Mouse (Mus musculus) right cerebral cortex, adult 18-20 months (tissue): ENCODE measurements at regions not wholly inside any gene's neighbourhood (a gene's known extent, or its start where the extent isn't known, plus 50 kb on each side); places are given as distances from the start of the nearest gene placed in this dataset.

Experiments used
- DNase-seq: peaks from one replicate; pipeline ENCODE4 v3.0.0; 2022; ENCODE audit warnings: mixed read lengths

DNA sequence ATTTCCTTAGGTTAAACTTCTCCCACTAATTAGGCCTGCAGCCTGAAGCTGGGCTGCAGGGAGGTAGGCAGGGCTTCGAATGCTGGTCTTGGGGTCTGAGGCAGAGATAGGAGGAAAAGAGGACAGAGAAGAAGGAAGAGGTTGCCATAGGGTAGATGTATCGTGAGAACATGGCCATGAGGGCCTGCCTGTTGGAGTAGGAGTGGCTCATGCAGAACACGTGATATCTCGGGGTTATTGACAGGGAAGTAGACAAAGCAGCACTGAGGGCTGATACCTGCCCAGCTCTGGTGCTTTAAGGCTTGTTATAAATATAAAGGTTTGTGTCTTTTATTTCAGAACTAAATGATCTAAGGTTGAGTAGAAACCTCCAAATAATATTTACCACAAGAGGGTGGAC is 628.9 kb downstream of the Zfp706 start:
- DNase-seq: no peak

DNA sequence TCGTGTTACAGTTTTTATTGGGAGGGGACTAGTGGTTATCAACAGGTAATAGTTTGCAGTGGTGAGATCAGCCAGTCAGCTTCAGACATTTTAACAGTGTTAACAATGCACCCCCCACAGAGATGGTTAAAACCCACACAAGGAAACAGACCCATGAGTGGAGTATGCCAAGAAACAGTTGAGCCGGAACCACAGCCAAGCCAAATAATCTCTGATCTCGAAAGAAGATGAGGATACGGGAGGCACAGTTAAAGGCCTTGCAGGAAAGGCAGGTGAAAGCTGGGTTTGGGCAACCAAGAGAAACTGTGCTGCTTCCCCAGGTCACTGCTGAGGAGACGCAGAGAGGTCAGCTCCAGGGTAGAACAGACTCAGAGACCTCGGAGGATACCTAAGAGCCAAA is 631.0 kb downstream of the Zfp706 start:
- no peak for DNase-seq

DNA sequence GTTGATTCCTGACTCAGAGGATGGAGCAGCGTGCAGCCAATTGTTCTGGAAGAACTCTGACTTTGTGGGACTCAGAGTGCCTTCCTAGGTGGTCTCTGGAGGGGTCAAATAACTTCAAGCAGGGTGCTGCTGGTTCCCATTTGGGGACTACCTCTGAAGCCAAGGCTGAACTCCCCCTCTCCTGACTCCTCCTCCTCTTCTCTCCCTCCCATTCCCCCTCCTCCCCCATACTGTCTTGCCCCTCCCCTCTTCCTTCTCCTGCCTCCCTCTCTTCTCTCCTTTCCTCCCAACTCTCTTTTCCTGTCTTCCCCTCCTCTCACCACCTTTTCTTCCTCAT is 632.1 kb downstream of the Zfp706 start:
- DNase-seq: no peak

DNA sequence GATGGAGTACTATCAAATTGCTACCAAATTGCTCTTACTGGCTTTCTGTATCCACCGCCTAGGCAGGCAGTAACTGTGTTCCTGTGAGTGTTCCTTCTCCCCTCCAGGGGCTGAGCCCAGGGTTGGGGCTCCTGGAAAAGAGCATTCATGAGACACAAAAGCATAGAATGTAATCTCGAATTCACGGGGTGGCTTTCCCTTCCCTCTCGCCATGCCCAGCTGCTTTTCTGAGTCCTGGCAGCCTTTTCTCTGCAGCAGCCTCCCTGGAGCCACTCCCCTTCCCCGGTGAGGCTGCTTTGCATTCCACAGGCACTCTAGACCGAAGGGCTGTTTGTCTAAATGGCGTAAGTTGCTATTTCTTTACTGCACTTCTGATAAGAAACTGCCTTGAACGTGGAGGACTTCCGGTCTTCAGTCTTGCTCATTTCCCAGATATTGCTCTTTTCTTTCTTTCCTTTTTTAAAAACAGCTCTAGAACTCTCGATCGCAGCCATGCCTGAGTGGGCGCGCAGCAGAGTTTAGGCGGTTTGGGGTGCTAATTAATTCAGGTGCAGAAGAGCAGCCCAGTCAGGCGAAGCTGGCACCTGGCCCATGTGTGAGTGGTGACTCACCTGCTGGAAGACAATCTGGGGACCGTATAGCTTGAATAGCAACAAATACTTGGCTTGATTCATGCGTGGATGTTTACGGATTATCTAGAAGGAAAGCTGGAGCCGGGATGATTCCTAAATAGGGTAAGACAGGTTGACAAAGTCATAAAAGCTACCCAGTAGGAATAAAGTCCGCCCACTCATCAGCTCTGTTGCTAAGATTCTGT is 632.6 kb downstream of the Zfp706 start:
- peak; percentile 94 for DNase-seq

DNA sequence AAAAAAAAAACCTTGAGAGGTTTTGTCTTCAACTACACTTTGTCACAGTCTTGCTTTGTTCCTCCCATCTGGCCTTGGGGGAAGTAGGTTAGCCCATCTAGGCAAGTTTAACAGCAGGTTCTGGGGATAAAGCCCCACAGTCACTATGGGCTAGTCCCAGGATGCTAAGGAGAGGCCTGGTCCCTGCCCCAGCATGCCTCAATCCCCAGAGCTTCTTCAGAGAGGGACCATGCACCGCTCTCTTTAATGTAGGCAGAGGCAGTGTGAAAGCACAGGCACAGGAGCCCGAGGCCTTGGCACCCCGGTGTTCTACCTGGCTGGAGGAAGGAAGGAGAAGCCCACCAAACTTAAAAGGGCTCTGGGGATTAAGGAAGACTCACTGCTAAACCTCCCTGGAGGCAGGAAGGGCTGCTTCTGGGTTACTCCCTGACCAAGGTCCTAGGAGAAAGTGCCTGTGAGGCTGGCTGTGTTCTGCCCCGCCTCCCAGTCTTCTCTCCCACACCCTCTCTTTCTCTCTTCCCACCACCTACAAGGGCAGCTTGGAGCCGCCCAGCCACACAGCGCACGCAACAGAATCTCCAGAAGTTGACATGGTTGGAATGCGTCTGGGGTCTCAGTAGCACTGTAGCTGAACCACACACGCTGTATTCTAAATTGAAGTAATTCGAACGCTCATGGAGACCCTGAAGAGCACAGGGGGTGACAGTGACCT is 633.5 kb downstream of the Zfp706 start:
- peak; percentile 45 for DNase-seq

DNA sequence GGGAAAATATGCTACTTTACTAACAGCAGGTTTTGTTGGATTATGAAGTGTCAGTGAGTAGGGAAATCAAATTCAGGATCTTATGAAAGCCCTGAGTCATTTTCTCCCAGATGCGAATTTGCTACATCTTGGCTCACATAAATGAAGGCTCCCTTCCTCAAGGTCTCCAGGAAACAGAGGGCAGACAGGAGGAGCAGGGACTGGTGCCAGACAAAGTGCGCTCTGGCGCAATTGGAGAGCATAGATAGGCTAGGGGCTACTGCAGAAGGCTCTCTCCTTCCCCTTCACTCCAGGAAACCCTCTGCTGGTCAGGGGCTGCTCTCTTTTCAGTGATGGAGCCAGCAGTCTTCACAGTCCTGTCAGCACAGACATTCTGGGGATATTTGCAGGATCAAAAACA is 634.1 kb downstream of the Zfp706 start:
- peak; percentile 17 for DNase-seq

DNA sequence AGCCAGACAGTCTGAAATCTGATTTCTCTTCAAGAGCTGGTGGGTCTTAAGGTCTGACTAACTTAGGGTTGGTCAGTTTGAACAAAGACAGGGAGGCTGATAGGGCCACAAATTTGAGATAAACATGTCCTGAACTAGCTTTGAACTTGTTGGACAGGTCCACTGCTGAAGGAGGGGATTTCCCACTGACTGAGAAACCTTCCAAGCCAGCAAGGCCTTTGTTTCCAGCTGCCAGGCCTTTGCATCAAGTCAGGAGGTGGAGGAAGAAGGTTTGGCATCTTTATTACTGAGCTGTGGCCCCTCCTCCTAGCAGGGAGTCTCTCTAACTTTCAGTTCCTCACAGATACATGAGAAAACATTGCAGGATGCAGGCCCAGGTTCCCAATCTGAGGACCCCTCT is 636.2 kb downstream of the Zfp706 start:
- no peak for DNase-seq

DNA sequence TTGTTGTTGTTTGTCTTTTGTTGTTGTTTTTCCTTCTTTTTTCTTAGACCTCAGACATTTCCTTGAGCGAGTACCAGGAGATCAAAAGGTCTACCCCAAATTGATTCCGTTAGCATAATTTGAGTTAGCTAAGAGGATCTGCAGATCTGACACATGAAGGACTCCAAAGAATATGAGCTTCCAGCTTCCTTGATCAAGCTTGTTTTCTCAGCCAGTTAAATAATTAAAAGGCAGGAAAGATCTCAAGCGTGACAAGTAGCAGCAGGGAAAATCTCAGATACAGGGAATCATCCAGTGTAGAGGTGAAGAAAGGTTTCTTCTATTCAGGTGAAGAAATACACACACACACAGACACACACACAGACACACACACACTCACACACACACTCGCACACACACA is 636.7 kb downstream of the Zfp706 start:
- no peak for DNase-seq

DNA sequence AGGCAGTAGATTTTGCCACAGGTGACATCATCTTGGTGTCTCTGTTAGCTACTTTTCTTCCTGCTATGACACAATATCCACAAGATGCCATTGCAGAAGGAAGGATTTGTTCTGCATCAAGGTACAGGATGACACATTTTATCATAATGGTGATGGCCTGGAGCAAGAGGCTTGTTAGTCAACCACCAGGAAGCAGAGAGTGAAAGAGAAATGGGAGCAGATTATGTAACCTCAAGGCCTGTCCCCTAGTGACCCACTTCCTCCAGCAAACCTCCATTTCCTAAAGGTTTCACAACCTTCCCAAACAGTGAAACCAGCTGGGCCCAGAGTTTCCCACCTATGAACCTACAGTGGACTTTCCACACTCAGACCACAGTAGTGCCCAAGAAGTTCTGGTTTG is 640.3 kb downstream of the Zfp706 start:
- DNase-seq: no peak

DNA sequence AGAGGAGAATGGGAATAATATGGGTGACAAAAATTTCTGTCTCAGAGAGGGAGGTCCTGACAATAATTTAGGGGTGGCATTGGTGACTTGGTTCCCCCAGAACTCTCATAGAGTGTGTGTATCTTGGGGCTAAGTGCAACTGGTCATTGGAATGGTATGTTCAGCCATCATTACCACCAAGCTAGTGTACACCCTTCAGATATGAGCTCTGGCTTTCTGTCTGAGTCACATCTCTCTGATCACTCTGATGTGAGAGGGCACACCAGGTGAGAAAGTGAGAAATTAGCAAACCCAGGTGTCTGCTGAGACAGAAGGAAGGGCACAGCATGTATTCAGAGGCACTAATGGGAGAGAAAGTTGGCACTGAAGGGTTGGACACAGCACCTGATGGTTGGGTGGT is 642.8 kb downstream of the Zfp706 start:
- no peak for DNase-seq

DNA sequence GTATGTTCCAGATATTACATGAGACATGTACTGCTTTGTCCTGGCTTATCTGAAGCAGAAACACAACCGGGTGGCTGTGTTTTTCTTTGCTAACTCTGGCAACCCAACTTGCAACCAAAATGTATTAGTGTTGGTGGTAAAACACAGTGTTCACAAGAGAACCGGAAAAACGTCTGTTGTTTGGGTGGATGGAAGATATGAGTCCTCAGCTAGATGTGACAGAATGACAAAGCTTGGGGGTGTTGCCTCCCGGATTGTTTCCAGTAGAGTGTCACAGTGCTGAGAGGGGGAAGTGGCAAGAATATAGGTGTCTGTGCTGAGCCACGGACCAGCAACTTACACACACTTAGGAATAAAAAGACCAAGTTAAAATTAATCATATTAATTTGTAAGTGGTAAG is 643.5 kb downstream of the Zfp706 start:
- DNase-seq: peak; percentile 24

DNA sequence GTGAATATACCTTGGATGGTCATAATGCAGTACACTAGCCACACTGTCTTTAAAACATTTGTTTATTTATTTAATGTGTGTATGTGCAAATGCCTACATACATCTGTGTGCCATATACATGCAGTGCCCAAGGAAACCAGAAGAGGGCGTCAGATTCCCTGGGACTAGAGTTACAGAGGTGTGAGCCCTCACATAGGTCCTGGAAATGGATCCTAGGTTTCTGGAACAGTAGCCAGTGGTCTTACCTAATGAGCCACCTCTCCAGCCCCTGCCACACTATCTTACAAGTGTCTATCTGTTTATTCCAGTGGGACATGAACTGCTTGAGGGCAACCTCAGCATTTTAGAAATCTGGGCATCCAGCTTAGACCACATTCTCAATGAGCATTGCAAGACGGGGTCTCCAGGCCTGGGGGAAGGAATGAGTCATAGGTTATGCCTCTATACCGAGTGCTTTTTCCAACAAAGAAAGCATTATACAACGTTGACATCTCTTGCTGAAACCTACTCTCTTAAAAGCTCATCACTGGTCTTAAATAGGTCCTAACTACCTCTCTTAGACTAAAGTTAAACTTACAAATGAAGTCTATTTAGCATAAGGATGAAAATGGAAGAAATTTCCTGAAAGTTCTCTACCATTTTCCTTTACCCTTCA is 644.5 kb downstream of the Zfp706 start:
- no peak for DNase-seq

DNA sequence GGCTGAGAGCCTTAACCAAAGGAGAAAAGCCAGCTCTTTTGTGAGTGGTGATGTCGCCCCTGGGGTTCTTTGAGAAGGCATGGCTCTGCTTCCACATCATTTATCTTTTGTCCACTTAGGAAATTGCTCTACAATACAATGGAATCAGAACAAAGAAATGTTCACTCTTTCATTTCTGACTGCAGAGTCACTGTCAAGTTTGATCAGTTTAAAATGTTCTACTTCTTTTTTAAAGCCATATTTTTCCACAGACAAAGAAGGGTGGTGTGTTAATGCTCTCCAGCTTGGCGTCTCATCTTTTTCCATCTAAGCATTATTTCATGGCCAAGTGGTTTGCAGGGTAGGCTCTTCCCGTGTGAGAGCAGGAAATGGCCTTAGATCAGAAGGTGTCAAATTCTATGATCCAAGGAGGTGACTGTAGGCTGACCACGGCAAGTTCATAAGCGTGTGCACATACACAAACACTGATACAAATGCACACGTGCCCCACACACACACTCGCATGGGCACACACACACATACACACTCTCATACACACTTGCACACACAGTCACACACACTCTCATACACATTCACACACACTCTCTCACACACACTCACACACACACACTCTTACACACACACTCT is 645.9 kb downstream of the Zfp706 start:
- no peak for DNase-seq

DNA sequence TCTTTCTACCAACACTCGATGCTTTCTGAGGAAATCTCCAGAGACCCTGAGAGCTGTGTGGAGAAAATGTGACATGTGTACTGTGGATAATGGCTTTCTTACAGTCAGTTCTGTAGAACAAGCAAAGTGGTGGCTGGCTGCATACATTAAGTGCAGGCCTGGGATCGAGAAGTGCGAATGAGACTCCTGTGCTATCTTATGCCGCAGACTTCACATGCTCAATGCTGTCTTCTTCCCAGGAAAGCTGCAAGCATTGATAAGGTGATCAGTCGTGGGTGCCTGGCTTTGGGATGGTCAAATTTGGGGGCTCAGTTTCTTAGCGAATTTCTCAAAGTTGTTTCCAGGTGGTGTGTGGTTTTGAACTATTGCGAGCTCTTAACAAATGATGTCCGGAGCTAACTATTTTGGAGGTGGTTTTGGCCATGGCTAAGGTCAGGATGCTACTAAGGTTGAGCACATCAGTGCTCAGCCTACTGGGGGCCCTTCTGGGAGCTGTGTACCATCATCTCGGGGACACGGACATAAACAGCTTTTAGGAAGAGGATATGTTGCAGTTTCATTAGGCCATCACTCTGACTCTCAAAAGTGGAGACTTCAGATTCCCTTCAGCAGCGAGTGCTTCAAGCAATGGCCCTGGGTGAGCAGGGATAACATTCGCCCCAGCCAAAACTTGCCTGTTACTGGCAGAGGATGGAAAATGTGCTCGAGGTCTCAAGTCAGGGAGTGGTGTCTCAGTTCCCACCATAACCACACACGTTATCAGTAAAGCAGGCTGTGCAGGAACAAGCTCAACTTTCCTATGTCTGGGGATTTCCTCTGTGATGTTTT is 646.7 kb downstream of the Zfp706 start:
- no peak for DNase-seq

DNA sequence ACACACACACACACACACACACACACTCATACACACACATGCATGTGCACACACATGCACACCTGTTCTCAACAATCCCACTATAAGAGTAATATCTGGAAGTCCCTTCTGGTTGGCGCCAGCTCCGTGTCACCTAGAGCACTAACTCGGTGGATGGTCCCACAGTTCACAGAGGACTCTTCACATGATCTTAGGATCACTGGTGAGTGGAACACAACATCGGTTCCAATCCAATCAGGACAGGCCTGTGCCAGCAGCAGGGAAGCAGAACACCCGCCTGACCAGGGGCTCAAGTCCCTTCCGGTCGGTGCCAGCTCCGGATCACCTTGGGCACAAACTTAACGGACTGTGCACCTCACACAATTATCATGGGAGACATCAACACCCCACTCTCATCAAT is 651.7 kb downstream of the Zfp706 start:
- no peak for DNase-seq

DNA sequence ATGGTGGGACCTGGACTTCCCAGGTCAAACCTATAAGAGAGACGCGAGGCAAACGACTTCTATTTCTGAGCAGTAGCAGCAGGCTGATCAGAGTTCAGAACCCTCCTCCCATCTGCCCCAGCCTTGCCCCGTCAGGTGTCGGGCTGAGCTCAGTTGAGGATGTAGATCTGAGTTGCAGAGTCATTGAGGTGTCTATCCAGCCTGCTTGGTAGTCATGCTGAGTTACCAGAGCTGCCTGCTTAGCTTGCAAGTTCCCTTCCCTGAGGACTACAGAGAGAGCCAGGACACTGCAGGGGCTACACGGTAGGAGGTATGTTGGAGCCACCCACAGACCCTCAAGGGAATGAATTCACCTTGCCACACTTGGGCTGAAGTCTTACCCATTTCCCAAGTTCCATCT is 653.0 kb downstream of the Zfp706 start:
- no peak for DNase-seq

DNA sequence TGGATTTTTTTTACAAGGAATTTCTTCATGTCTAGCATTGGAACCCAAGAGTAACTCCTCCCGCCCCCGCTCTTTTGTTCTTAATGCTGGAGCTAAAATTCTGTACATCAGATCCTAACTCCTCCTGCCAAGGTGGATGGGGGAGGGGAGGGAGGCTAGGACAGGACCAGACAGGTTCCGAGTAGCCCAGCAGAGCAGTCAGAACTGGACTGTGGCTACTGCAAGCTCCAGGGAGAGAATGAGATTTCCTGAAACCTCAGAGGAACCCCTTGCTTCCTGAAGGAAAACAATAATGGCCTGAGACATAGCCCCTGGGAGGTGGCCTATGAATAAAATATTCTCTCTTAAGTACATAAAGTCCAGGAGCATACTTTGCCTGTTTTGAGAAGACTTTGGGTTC is 653.8 kb downstream of the Zfp706 start:
- DNase-seq: no peak

DNA sequence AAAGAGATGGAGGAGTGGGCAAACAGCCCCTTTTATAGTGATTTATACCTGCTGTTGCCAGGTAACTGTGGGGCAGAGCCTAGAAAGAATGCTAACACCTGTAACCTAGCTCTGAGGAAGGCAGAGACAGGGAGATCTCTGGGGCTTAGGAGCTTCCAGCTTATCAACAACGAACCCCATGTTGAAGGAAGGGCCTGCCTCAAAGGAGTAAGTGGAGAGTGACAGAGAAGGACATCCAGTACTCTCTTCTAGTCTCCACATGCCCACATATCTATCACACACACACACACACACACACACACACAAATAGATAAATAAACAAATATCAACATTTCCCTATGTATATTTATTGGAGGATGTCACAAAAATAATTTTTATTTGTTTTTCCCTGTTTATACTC is 654.6 kb downstream of the Zfp706 start:
- no peak for DNase-seq

DNA sequence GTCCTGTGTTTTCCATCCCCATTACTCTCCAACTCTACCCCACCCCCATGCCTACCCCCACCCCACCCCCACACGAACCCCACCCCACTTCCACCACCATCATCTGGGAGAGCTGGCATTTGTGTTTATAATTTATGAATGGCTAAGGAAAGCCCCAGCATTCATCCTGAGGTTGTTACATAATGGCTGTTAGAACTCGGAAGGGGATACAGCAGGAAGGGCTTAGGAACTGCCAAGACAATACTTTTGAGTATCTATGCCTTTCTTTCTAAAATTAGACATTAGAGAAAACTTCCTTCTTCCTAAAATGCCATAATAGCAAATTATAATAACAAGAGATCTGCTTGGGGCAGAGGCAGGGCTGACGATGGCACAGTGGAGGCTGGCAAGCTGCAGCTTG is 655.9 kb downstream of the Zfp706 start:
- DNase-seq: no peak

DNA sequence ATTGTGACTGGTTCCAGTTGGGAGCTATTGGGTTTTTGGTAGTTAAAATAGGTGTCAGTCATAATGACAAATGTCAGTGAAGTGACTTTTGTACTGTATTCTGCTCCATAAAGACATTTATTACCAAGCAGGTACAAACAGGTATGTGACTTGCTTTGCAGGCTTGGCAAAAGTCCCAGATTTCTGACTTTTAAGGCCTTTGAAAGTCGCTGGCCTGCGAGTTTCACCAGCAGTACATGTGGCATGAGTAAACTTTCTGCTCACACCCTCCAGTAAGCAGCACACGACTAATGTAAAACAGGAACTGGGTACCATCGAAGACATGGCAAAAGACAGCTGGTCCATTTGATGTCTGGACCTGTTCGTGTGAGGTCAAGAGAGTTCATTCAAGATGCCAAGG is 659.2 kb downstream of the Zfp706 start:
- DNase-seq: no peak

DNA sequence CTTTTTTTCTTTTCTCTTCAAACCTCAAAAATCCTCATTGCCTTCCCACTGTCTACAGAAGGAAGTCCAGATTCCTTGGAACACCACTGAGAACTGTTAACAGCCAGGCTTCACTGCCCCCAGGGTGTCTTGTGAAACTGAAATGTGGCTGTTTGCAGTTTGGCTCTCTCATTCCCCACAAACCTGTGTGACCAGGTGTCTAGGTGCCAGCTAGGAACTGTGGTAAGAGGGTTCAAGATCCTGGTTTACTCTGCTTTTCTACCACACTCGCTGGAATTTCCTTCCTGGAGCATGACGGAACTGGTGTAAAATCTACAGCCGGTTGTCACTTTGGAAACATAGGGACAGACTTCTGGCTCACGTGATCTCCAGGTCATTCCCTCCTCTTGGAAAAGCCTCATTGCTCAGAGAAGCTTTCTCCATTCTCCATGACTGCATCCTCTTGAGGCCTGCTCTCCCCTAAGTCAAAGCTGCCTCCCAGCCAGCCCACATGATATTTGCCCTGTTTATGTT is 660.2 kb downstream of the Zfp706 start:
- no peak for DNase-seq

DNA sequence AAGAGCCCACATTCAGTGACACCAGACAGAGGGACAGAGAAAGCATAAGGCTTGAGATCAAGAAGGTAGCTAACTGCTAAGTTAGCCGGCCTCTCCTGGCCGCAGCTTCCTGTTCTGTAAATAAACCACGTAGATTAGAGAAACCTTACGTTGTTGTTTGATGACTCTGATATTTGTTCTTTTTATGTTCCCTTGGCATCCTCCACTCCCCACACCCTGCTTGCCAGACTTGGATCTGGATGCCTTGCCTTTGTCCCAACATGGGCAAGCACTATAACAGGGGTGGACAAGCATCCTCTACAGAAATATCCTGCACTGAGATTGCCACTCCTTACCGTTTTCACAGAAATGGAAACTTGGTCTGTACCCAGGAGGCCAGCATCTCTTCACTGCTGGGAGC is 661.4 kb downstream of the Zfp706 start:
- DNase-seq: no peak

DNA sequence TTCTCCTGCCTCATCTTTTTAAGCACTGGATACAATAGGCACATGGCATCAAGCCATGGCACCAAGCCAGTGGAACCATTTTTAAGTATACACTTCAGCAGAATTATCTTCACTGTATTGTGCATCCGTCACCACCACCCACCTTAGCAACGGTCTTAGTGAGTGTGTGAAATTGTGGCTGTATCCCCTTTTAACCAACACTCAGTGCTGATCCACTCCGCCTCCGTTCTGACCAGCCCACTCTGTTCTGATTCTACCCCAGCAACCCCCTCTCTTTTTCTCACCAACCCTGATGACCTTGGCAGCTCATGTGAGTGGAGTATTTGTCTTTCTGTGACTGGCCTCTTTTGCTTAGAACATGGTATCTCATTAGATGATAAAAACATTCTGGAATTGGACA is 662.2 kb downstream of the Zfp706 start:
- DNase-seq: peak; percentile 26
